Mouse (Mus musculus) duodenum, adult 2 months (tissue): ENCODE measurements around the gene P2rx3. TPM values are rescaled to one million over a fixed set of nuclear protein-coding genes. Genes with fewer than 3 reads are reported as not detected.

Experiments
- polyA plus RNA-seq: library from polyadenylated mRNA; depleted of rRNA; stranded (reverse); fragments of >200 nt; gene quantifications from 2 replicates; pipeline ENCODE4 v1.2.3, GENCODE M21; 2012; ENCODE audit warnings: low replicate concordance; rRNA removed

P2rx3 gene
- polyA plus RNA-seq, result 0.11 and 0.15 TPM in 2 replicates

DNA sequence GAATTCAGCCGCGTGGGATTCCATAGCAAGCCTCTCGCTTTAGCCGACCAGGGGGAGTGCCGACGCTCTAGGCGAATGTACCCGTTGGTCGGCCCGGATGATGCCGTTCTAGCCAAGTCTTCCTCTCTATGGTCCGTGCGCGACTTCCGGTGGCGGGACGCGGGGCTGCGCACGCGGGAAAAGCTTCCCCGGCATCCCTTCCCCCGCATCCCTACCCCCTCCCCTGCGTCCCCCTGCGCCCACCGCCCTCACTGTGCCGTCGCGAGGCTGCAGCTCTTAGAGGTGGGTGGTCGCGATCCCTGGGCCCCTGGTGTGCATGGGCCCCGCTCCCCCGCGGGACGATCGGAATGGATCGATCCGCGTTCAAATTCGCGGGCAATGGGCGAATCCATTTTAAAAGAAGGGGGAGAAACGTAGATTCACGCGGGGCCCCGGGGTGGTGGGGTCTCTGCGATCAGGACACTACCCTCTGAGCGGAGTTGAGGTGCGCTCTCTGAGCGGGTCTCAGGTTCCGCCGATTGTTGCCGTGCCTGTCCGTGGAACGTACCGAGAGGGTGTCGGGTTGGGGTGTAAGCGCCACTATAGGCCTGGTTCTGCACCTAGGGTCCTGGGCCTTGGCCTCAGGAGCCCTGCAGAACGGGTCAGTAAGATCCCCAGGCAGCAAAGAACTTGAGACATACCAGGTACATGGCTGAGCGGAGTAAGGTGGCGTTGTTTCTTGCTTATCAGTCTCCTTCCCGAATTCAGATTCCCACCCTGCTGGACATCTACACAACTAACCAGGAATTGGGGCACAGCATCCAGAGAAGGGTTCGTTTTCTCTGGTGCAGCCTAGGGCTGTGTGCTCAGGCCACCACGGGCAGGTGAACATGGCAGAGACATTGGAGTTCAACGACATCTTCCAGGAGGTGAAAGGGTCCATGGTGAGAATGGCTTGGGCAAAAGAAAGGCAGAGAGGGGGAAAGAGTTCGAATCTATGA lies at the start of gene P2rx3, which contains the start of gene Ssrp1:
Gene P2rx3 (minus strand): TSS at position 416 of the 980 bp plus-strand sequence.
Gene Ssrp1 (plus strand): TSS at position 188 of the 980 bp plus-strand sequence.

GRCm38 (mm10) chr2:85047596-85048167 lies 10.4 kb upstream of the P2rx3 start, which contains the start of gene Tnks1bp1:
Tnks1bp1 (plus strand) TSS chr2:85048022.

DNA sequence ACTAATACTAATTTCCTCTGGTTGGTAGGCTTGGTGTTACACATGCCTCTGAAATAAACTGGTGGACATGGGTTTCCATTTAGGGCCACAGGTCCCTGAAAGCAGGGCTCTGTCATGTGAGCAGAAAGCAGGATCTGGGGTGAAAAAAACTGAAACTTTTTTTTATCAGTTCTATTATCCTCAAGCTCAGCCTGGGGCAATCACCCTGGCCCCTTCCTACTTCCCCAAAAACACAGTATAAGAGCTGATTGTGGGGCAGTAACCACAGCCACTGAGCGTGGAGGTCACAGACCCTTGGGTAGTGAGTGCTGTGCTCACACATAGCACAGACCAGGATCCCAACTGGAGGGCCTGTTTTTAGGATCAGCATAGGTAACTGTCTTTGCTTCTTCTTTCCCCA lies 49.3 kb downstream of the P2rx3 start, which contains the start of gene Prg3:
Gene Prg3 (plus strand): TSS at position 286 of the 400 bp plus-strand sequence.

DNA sequence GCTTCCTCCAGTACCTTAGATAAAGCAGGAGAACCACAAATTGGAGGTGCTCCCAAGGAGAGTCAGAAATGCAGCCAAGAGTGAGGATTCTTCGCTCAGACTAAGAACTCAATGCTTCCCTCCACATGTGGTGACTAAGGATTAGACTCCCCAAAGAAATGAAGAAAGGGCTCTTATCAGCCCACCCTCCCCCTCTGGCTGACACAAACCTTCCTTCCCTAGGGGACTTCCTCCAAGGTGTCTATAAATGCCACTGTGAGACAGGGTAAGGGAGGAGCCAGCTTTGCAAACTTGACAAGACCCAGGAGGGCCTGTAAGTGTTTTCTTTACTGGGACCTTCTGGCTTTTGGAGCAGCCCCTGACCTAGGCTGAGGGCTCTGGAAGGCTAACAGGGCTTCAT lies 57.1 kb downstream of the P2rx3 start, which contains the start of gene Prg2:
Gene Prg2 (plus strand): TSS at position 274 of the 400 bp plus-strand sequence.

Other genes with a start within 250 kb of the P2rx3 start
- gene Ube2l6, start 238.6 kb downstream of the P2rx3 start, polyA plus RNA-seq, result 29.3 and 114 TPM in 2 replicates
- not detected in 2 replicates for gene Smtnl1, start 214.8 kb downstream of the P2rx3 start, polyA plus RNA-seq
- gene Timm10, start 210.5 kb downstream of the P2rx3 start, polyA plus RNA-seq, result 19.8 and 23.5 TPM in 2 replicates
- gene Slc43a1, start 198.6 kb downstream of the P2rx3 start, polyA plus RNA-seq, result 1.8 and 3.4 TPM in 2 replicates
- gene Rtn4rl2, start 150.8 kb downstream of the P2rx3 start, polyA plus RNA-seq, result 4.3 and 17.8 TPM in 2 replicates
- gene Slc43a3, start 100.9 kb downstream of the P2rx3 start, polyA plus RNA-seq, result 16.4 and 16.8 TPM in 2 replicates
- 1.2 and 1.7 TPM in 2 replicates for gene Prg2, start 57.0 kb downstream of the P2rx3 start, polyA plus RNA-seq
- gene Prg3, start 49.2 kb downstream of the P2rx3 start, polyA plus RNA-seq, result not detected in 2 replicates
- gene Ssrp1, start 228 bp downstream of the P2rx3 start, polyA plus RNA-seq, result 43.0 and 56.0 TPM in 2 replicates
- 44.5 and 49.1 TPM in 2 replicates for gene Tnks1bp1, start 10.6 kb upstream of the P2rx3 start, polyA plus RNA-seq
- gene Aplnr, start 98.8 kb upstream of the P2rx3 start, polyA plus RNA-seq, result 3.1 and 3.2 TPM in 2 replicates
- gene Lrrc55, start 159.7 kb upstream of the P2rx3 start, polyA plus RNA-seq, result 0.27 and 0.79 TPM in 2 replicates